Mouse (Mus musculus) forebrain, postnatal 0 days (tissue): Measurements from ENCODE around the gene Kctd20. TPM values are rescaled to one million over a fixed set of nuclear protein-coding genes. Genes with fewer than 3 reads are reported as not detected.

Source experiments
- ATAC-seq: fragments of 200-750 bp; cut with Nextera tagmentation; 2 replicates; pipeline ENCODE4 v1.8.0; 2017; ENCODE audit warnings: mild to moderate bottlenecking, moderate library complexity
- DNase-seq: peaks from one replicate; pipeline ENCODE4 v3.0.0-alpha.2; 2015
- H3K27ac ChIP-seq: fragments of 300-500 bp; sonication (generic); 2 replicates; pipeline ENCODE4 v1.5.1; 2014; ENCODE audit warnings: low read depth, mild to moderate bottlenecking, antibody characterized with exemption, low read length, moderate library complexity, mixed read lengths
- H3K27me3 ChIP-seq: fragments of 300-500 bp; sonication (generic); 2 replicates; pipeline ENCODE4 v1.6.1; 2014; ENCODE audit warnings: mild to moderate bottlenecking, low read length, mixed read lengths; ENCODE audit not compliant: insufficient read depth
- H3K36me3 ChIP-seq: fragments of 300-500 bp; sonication (generic); 2 replicates; pipeline ENCODE4 v1.6.1; 2014; ENCODE audit warnings: mild to moderate bottlenecking, moderate library complexity; ENCODE audit not compliant: insufficient read depth
- H3K4me1 ChIP-seq: fragments of 300-500 bp; sonication (generic); 2 replicates; pipeline ENCODE4 v1.6.1; 2014; ENCODE audit warnings: antibody characterized with exemption; ENCODE audit not compliant: insufficient read depth
- H3K4me2 ChIP-seq: fragments of 300-500 bp; sonication (generic); 2 replicates; pipeline ENCODE4 v1.6.1; 2014; ENCODE audit warnings: low read depth, mild to moderate bottlenecking, moderate library complexity
- H3K4me3 ChIP-seq: fragments of 300-500 bp; sonication (generic); 2 replicates; pipeline ENCODE4 v1.5.1; 2014; ENCODE audit warnings: low read depth, low read length, mixed read lengths
- H3K9ac ChIP-seq: fragments of 300-500 bp; sonication (generic); 2 replicates; pipeline ENCODE4 v1.6.1; 2014; ENCODE audit warnings: mild to moderate bottlenecking
- H3K9me3 ChIP-seq: fragments of 300-500 bp; sonication (generic); 2 replicates; pipeline ENCODE4 v1.6.1; 2016; ENCODE audit warnings: low read length
- CTCF ChIP-seq: sonication (generic); IDR thresholded peaks from 2 replicates; pipeline ENCODE4 v1.5.1; 2016; ENCODE audit warnings: antibody characterized with exemption, control low read depth, low read depth
- WGBS: fragments of 180-500 bp; shearing (Covaris S2); extraction: QIAGEN DNeasy Blood & Tissue Kit; methylation state at CpG from one replicate; pipeline ENCODE4 v1.1.7; 2014; 5-methylcytosine and 5-hydroxymethylcytosine counted together
- polyA plus RNA-seq: library from polyadenylated mRNA; unstranded; fragments of >200 nt; fragmentation: Nextera tagmentation; extraction: Ambion mirVana; gene quantifications from 2 replicates; pipeline ENCODE4 v1.2.1, GENCODE M21; 2015
- total RNA-seq: library from RNA; depleted of rRNA; stranded (reverse); fragments of >200 nt; gene quantifications from 2 replicates; pipeline ENCODE4 v1.2.3, GENCODE M21; 2014

Gene Kctd20
- total and polyA plus RNA-seq, 2 experiments from 2014 or later, result 72.9 to 77.3 TPM

DNA sequence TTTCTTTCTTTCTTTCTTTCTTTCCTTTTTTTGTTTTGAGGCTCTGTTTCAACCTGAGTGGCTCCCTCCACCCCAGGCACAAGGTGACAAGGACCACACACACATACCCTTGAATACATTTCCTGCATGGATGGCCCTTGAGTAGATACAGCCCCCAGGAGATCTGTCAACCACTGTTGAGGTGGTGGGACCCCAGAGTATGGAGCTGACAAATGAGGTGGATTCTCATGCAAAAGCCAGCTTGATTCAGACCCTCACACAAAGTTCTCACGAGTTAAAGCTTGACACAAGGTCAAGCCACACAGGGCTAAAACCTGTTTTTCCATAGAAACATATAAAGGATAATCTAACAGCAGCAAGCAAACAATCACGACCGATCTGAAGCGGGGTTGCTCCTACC is 19.5 kb upstream of the Kctd20 start:
- peaks cover 6% of the 10 kb centered on the region; the same call in 1 of the 2 replicates for H3K4me1 ChIP-seq
- no peak overlapping the region for H3K9ac ChIP-seq
- no peaks in the 10 kb centered on the region for H3K27me3 ChIP-seq
- WGBS, result 86% methylated on average over 4 of the region's 4 CpGs
- DNase-seq, result no peak
- H3K4me2 ChIP-seq, result no peak overlapping the region
- no peak overlapping the region for H3K4me3 ChIP-seq
- no peak for ATAC-seq
- H3K27ac ChIP-seq, result no peak overlapping the region
- H3K36me3 ChIP-seq, result no peaks in the 10 kb centered on the region
- no peak for TF ChIP-seq CTCF
- no peaks in the 10 kb centered on the region for H3K9me3 ChIP-seq

GRCm38 (mm10) chr17:28934120-28934916 is 17.4 kb upstream of the Kctd20 start:
- no peaks in the 10 kb centered on the region for H3K27me3 ChIP-seq
- no peak overlapping the region for H3K4me2 ChIP-seq
- H3K4me3 ChIP-seq, result no peak overlapping the region
- no peak for TF ChIP-seq CTCF
- peaks cover 6% of the 10 kb centered on the region; the same call in 1 of the 2 replicates for H3K4me1 ChIP-seq
- no peaks in the 10 kb centered on the region for H3K36me3 ChIP-seq
- ATAC-seq (no peak), DNase-seq (no peak)
- 69% methylated on average over 19 of the region's 19 CpGs for WGBS
- no peak overlapping the region for H3K9ac ChIP-seq
- H3K9me3 ChIP-seq, result no peaks in the 10 kb centered on the region
- H3K27ac ChIP-seq, result no peak overlapping the region

- DNase-seq, result no peak
- Histone ChIP-seq H3K9me3 (no peaks in the 10 kb centered on the region), H3K4me2 (no peak overlapping the region), H3K9ac (no peak overlapping the region), H3K27ac (no peak overlapping the region), H3K27me3 (no peaks in the 10 kb centered on the region), H3K4me3 (no peak overlapping the region), H3K36me3 (no peaks in the 10 kb centered on the region), H3K4me1 (no peaks in the 10 kb centered on the region)
- no peak for ATAC-seq
- TF ChIP-seq CTCF, result no peak
- WGBS, result 93% methylated on average over 7 of the region's 7 CpGs
Measured at GRCm38 (mm10) chr17:28936133-28936532, 15.6 kb upstream of the Kctd20 start.

GRCm38 (mm10) chr17:28936622-28937345 is 15.0 kb upstream of the Kctd20 start:
- DNase-seq (no peak), ATAC-seq (no peak)
- Histone ChIP-seq H3K9me3 (no peaks in the 10 kb centered on the region), H3K4me1 (no peaks in the 10 kb centered on the region), H3K9ac (no peak overlapping the region), H3K4me2 (no peak overlapping the region), H3K27me3 (no peaks in the 10 kb centered on the region), H3K36me3 (no peaks in the 10 kb centered on the region), H3K27ac (no peak overlapping the region), H3K4me3 (no peak overlapping the region)
- WGBS, result 78% methylated on average over 10 of the region's 10 CpGs
- peak; percentile 52 for TF ChIP-seq CTCF

GRCm38 (mm10) chr17:28940776-28941555 is 10.8 kb upstream of the Kctd20 start:
- Histone ChIP-seq H3K27me3 (no peaks in the 10 kb centered on the region), H3K9ac (no peak overlapping the region), H3K36me3 (no peaks in the 10 kb centered on the region), H3K27ac (no peak overlapping the region), H3K9me3 (no peaks in the 10 kb centered on the region), H3K4me2 (no peak overlapping the region), H3K4me3 (no peak overlapping the region), H3K4me1 (no peaks in the 10 kb centered on the region)
- TF ChIP-seq CTCF, result no peak
- DNase-seq, result no peak
- 86% methylated on average over 25 of the region's 25 CpGs for WGBS
- no peak for ATAC-seq

DNA sequence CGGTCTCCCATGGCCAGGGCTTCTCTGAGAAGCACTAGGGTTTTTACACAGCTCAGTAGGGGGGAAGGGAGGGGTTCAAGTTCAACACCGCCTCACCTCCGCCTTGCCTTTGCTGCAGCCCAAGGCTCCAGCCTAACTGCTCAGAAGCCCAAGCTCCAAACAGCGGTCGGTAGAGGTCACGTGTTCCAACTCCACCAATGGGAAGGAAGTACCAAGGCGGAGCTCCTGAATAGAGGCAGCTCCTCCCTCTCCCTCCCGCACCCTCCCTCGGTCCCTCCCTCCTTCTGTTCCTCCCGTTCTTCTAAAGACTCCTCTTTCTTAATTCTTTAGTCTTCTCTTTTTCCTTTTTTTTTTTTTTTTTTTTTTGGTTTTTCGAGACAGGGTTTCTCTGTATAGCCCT is 9.6 kb upstream of the Kctd20 start:
- no peak for TF ChIP-seq CTCF
- Histone ChIP-seq H3K36me3 (no peaks in the 10 kb centered on the region), H3K4me1 (no peaks in the 10 kb centered on the region), H3K9me3 (no peaks in the 10 kb centered on the region), H3K4me2 (no peak overlapping the region), H3K27ac (no peak overlapping the region), H3K4me3 (no peak overlapping the region), H3K27me3 (no peaks in the 10 kb centered on the region), H3K9ac (no peak overlapping the region)
- DNase-seq, result no peak
- ATAC-seq, result no peak
- WGBS, result 74% methylated on average over 10 of the region's 11 CpGs

- H3K9ac ChIP-seq, result no peak within 1 kb of the TSS
- H3K4me3 ChIP-seq, result no peak within 1 kb of the TSS
- no peak within 1 kb of the TSS for H3K27ac ChIP-seq
- no peaks in the 10 kb centered on the region for H3K9me3 ChIP-seq
- no peaks in the 10 kb centered on the region for H3K36me3 ChIP-seq
- DNase-seq (no peak), ATAC-seq (no peak)
- H3K4me1 ChIP-seq, result no peaks in the 10 kb centered on the region
- 92% methylated on average over 7 of the region's 7 CpGs for WGBS
- no peaks in the 10 kb centered on the region for H3K27me3 ChIP-seq
- no peak within 1 kb of the TSS for H3K4me2 ChIP-seq
- TF ChIP-seq CTCF, result no peak
Measured at GRCm38 (mm10) chr17:28943740-28944139, 8.0 kb upstream of the Kctd20 start, which contains the start of gene Pxt1. TSS of gene Pxt1 (minus strand) at chr17:28943840.
